Mouse (Mus musculus) lung, postnatal 0 days (tissue): ENCODE data around the gene Wipf2.

ENCODE experiments used
- CTCF ChIP-seq: IDR thresholded peaks from 2 replicates; pipeline ENCODE4 v1.5.1; 2016; ENCODE audit warnings: antibody characterized with exemption, mild to moderate bottlenecking
- EP300 ChIP-seq: IDR thresholded peaks from 2 replicates; pipeline ENCODE4 v1.6.1; 2016; ENCODE audit warnings: antibody characterized with exemption, mild to moderate bottlenecking, control low read depth

GRCm38 (mm10) chr11:98839897-98840296 lies 23.5 kb upstream of the Wipf2 start:
- TF ChIP-seq CTCF (no peak), EP300 (no peak)
